Mouse (Mus musculus) CH12.LX (cell line): ENCODE data around the gene Slc39a1.

Experiments
- ETS1 ChIP-seq: conservative IDR thresholded peaks from 2 replicates; pipeline ENCODE4 v1.6.1; 2012; ENCODE audit warnings: low read depth, mild to moderate bottlenecking, inconsistent platforms, low read length, improper control_type of control experiment, moderate library complexity
- HCFC1 ChIP-seq: IDR thresholded peaks from 2 replicates; pipeline ENCODE4 v1.6.1; 2012; ENCODE audit warnings: low read depth, mild to moderate bottlenecking, inconsistent platforms, low read length, improper control_type of control experiment
- MEF2A ChIP-seq: IDR thresholded peaks from 2 replicates; pipeline ENCODE4 v1.6.1; 2014; ENCODE audit warnings: low read depth, mild to moderate bottlenecking, inconsistent platforms, low read length, improper control_type of control experiment, borderline replicate concordance

DNA sequence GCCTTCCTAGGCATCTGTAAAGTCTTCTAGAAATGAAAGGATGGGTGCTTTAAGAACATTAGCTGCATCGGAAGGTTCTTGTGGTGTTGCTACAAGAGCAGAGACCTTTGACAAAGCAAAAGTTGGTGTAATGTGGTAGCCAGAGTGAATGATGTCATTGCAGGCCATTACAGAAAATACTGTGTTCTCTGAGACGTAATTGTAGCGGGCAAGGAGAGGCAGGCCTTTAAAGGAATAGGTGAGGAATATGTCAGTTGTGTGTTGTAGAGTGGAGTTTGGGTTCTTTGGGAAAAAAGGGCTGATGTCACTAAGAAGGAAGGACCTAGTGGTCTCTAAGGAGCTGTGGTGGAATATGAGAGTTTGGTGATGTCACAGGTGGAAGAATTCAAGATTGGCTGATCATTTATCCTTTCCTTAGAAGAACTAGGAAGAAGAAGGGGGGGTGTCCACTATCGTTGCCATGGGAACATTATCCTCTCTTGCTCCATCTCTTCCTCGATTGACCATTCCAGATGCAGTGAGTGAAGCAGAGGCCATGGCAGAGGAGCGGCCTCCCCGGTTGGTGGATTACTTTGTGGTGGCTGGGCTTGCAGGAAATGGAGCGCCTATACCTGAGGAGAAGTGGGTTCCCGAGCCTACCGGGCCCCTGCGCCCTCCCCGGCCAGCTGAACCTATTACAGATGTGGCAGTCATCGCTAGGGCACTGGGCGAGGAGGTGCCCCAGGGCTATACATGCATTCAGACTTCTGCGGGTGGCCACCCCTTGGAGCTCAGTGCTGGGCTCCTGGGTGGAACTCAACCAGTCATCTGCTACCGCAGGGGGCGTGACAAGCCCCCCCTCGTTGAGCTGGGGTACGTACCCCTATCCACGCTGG is 19.2 kb downstream of the Slc39a1 start:
- TF ChIP-seq HCFC1 (no peak), MEF2A (0 out of 2 replicates have a peak, but pooled peaks have one; percentile 24), ETS1 (no peak)
